8 mouse cellular contexts compared by ENCODE assay signal in the genomic region with DNA sequence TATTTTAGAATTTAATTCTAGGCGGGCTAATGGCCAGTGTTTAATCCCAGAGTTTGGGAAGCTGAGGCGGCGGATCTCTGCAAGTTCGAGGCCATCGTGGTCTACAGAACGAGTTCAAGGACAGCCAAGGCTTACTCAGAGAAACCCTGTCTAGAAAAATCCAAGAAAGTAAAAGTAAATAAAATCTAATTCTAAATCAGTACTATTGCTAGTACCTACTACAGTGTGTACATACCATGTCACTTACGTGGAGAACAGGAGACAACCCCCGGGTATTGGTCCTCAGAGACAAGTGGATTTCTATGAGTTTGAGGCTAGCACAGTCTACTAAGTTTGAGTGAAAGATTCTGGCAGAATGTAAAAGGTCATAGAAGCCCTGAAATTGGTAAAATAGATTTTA. TPM values are rescaled to one million over a fixed set of nuclear protein-coding genes. Genes with fewer than 3 reads are reported as not detected.
A peak's percentile ranks its signal among the peaks of the same experiment; 100 is the strongest.
DNase-seq lines count a peak whose midpoint lies in the region; ATAC-seq and TF ChIP-seq lines count a peak whose summit lies in the region.

No protein-coding gene starts in this region.

- H3K36me3 ChIP-seq in embryonic facial prominence, embryonic 11.5 days (replicated peaks; ENCODE audit: control insufficient read depth, insufficient read depth, low read depth, low read length), result no peaks in the 10 kb centered on the region; the same call in 1 of the 2 replicates
- H3K36me3 ChIP-seq in hindbrain, postnatal 0 days (ENCODE audit: insufficient read depth, low read length), result peaks cover 12% of the 10 kb centered on the region; the same call in 1 of the 2 replicates
- H3K36me3 ChIP-seq in midbrain, postnatal 0 days (ENCODE audit: insufficient read depth, low read length), result peaks cover 8% of the 10 kb centered on the region

- peak overlapping the region; percentile 94 for H3K27ac ChIP-seq in layer of hippocampus, adult 2 months
- peak overlapping the region; percentile 79 for H3K27ac ChIP-seq in embryonic facial prominence, embryonic 11.5 days (replicated peaks; ENCODE audit: low read depth, low read length)
- peak overlapping the region; percentile 95 for H3K27ac ChIP-seq in hindbrain, postnatal 0 days
- peak overlapping the region; percentile 86 for H3K27ac ChIP-seq in midbrain, postnatal 0 days (ENCODE audit: low read depth, low read length)

- TF ChIP-seq CTCF in layer of hippocampus, adult 2 months (conservative IDR thresholded peaks at IDR 0.05), result no peak
- no peak for TF ChIP-seq CTCF in hindbrain, postnatal 0 days (IDR thresholded peaks at IDR 0.05; ENCODE audit: low read depth)
- no peak for TF ChIP-seq CTCF in midbrain, postnatal 0 days (IDR thresholded peaks at IDR 0.05)

- no peaks in the 10 kb centered on the region for H3K4me1 ChIP-seq in embryonic facial prominence, embryonic 11.5 days (ENCODE audit: control insufficient read depth, insufficient read depth, low read length)
- H3K4me1 ChIP-seq in hindbrain, postnatal 0 days (ENCODE audit: insufficient read depth, low read length), result peaks cover 6% of the 10 kb centered on the region
- no peaks in the 10 kb centered on the region for H3K4me1 ChIP-seq in midbrain, postnatal 0 days (ENCODE audit: insufficient read depth, low read length)

- H3K4me3 ChIP-seq in layer of hippocampus, adult 2 months, result peak overlapping the region; percentile 89
- peak overlapping the region; percentile 87 for H3K4me3 ChIP-seq in embryonic facial prominence, embryonic 11.5 days (ENCODE audit: low read depth, low read length)
- peak overlapping the region; percentile 66 for H3K4me3 ChIP-seq in hindbrain, postnatal 0 days (ENCODE audit: low read length)
- peak overlapping the region; percentile 63 for H3K4me3 ChIP-seq in midbrain, postnatal 0 days (ENCODE audit: low read depth, low read length)

- H3K4me2 ChIP-seq in embryonic facial prominence, embryonic 11.5 days (ENCODE audit: low read depth, low read length), result peak overlapping the region; percentile 67
- peak overlapping the region; percentile 79 for H3K4me2 ChIP-seq in hindbrain, postnatal 0 days (ENCODE audit: low read depth, low read length)
- peak overlapping the region; percentile 43 for H3K4me2 ChIP-seq in midbrain, postnatal 0 days (ENCODE audit: low read depth, low read length, poor library complexity, severe bottlenecking)

- H3K9ac ChIP-seq in embryonic facial prominence, embryonic 11.5 days (replicated peaks; ENCODE audit: low read length), result peak overlapping the region; percentile 96
- peak overlapping the region; percentile 69 for H3K9ac ChIP-seq in hindbrain, postnatal 0 days (replicated peaks; ENCODE audit: low read length)
- peak overlapping the region; percentile 64 for H3K9ac ChIP-seq in midbrain, postnatal 0 days (replicated peaks; ENCODE audit: low read length, poor library complexity, severe bottlenecking)

- no peaks in the 10 kb centered on the region for H3K27me3 ChIP-seq in embryonic facial prominence, embryonic 11.5 days (ENCODE audit: control insufficient read depth, insufficient read depth, low read length)
- no peaks in the 10 kb centered on the region for H3K27me3 ChIP-seq in hindbrain, postnatal 0 days (ENCODE audit: insufficient read depth, low read length)
- H3K27me3 ChIP-seq in midbrain, postnatal 0 days (ENCODE audit: insufficient read depth, low read length), result no peaks in the 10 kb centered on the region

- DNase-seq in layer of hippocampus, adult 2 months (ENCODE audit: low spot score in 2 of 2), result no peak
- DNase-seq in layer of hippocampus, postnatal 36 days, result no peak
- DNase-seq in embryonic facial prominence, embryonic 11.5 days (ENCODE audit: low spot score), result no peak
- no peak for DNase-seq in hindbrain, postnatal 0 days (ENCODE audit: low spot score)
- DNase-seq in midbrain, postnatal 0 days (ENCODE audit: low spot score), result no peak
- no peak for DNase-seq in gastrocnemius, adult 18-20 months (ENCODE audit: low spot score)
- no peak for DNase-seq in urinary bladder, postnatal 10 days (ENCODE audit: low spot score)

- ATAC-seq in embryonic facial prominence, embryonic 11.5 days (replicated peaks; ENCODE audit: insufficient number of reproducible peaks, low FRiP score, low TSS enrichment, low read depth), result peak; percentile 60
- ATAC-seq in hindbrain, postnatal 0 days, result no peak
- ATAC-seq in midbrain, postnatal 0 days (ENCODE audit: low FRiP score), result no peak
- ATAC-seq in frontal cortex, adult (ENCODE audit: low TSS enrichment), result no peak; the same call in 1 of the 2 replicates

- WGBS in embryonic facial prominence, embryonic 11.5 days, result 33% methylated on average over 8 of the region's 8 CpGs
- 27% methylated on average over 8 of the region's 8 CpGs for WGBS in hindbrain, postnatal 0 days
- WGBS in midbrain, postnatal 0 days, result 27% methylated on average over 8 of the region's 8 CpGs

- no peaks in the 10 kb centered on the region for H3K9me3 ChIP-seq in embryonic facial prominence, embryonic 11.5 days (replicated peaks; ENCODE audit: control insufficient read depth, low read length)
- H3K9me3 ChIP-seq in hindbrain, postnatal 0 days (ENCODE audit: low read length), result no peaks in the 10 kb centered on the region
- H3K9me3 ChIP-seq in midbrain, postnatal 0 days (ENCODE audit: low read length), result no peaks in the 10 kb centered on the region

RNA-seq across cellular contexts. Expression of gene Trmt10c, which starts 0.5 kb away (rescaled TPM):
- 1 to 10 TPM; 9.3 to 10.0 TPM for total RNA-seq in layer of hippocampus, adult 2 months (2021)
- 10 to 100 TPM; 10.3 to 11.4 TPM for total RNA-seq in layer of hippocampus, postnatal 36 days (2021)
- 37.7 and 39.9 TPM in 2 replicates for polyA plus RNA-seq in embryonic facial prominence, embryonic 11.5 days (2014; fragmentation: Nextera tagmentation; extraction: Ambion mirVana)
- total RNA-seq in hindbrain, postnatal 0 days (2014; rRNA removed), result 7.8 and 10.3 TPM in 2 replicates
- 15.0 and 15.9 TPM in 2 replicates for polyA plus RNA-seq in hindbrain, postnatal 0 days (2015; fragmentation: Nextera tagmentation; extraction: Ambion mirVana)
- total RNA-seq in midbrain, postnatal 0 days (2014; rRNA removed), result 10.1 and 12.6 TPM in 2 replicates
- 13.4 and 15.0 TPM in 2 replicates for polyA plus RNA-seq in midbrain, postnatal 0 days (2015; fragmentation: Nextera tagmentation; extraction: Ambion mirVana)
- 1 to 10 TPM; 8.3 to 9.6 TPM for total RNA-seq in gastrocnemius, adult 18-20 months (2021)

RNA-seq across cellular contexts. Expression of gene Pcnp, which starts 8.6 kb away (rescaled TPM):
- total RNA-seq in layer of hippocampus, adult 2 months (2021), result 100 to 1,000 TPM; 145 to 161 TPM
- 100 to 1,000 TPM; 153 to 157 TPM for total RNA-seq in layer of hippocampus, postnatal 36 days (2021)
- polyA plus RNA-seq in embryonic facial prominence, embryonic 11.5 days (2014; fragmentation: Nextera tagmentation; extraction: Ambion mirVana), result 328 and 365 TPM in 2 replicates
- total RNA-seq in hindbrain, postnatal 0 days (2014; rRNA removed), result 50.1 and 53.4 TPM in 2 replicates
- 221 and 233 TPM in 2 replicates for polyA plus RNA-seq in hindbrain, postnatal 0 days (2015; fragmentation: Nextera tagmentation; extraction: Ambion mirVana)
- 76.5 and 103 TPM in 2 replicates for total RNA-seq in midbrain, postnatal 0 days (2014; rRNA removed)
- 224 and 233 TPM in 2 replicates for polyA plus RNA-seq in midbrain, postnatal 0 days (2015; fragmentation: Nextera tagmentation; extraction: Ambion mirVana)
- 10 to 100 TPM; 56.6 to 57.2 TPM for total RNA-seq in gastrocnemius, adult 18-20 months (2021)

RNA-seq across cellular contexts. Expression of gene Senp7, which starts 10.0 kb away (rescaled TPM):
- total RNA-seq in layer of hippocampus, adult 2 months (2021), result 10 to 100 TPM; 42.3 to 53.5 TPM
- 10 to 100 TPM; 50.3 to 51.2 TPM for total RNA-seq in layer of hippocampus, postnatal 36 days (2021)
- 36.1 and 40.9 TPM in 2 replicates for polyA plus RNA-seq in embryonic facial prominence, embryonic 11.5 days (2014; fragmentation: Nextera tagmentation; extraction: Ambion mirVana)
- 11.4 and 23.8 TPM in 2 replicates for total RNA-seq in hindbrain, postnatal 0 days (2014; rRNA removed)
- polyA plus RNA-seq in hindbrain, postnatal 0 days (2015; fragmentation: Nextera tagmentation; extraction: Ambion mirVana), result 30.3 and 31.3 TPM in 2 replicates
- total RNA-seq in midbrain, postnatal 0 days (2014; rRNA removed), result 26.7 and 40.0 TPM in 2 replicates
- polyA plus RNA-seq in midbrain, postnatal 0 days (2015; fragmentation: Nextera tagmentation; extraction: Ambion mirVana), result 32.0 and 34.7 TPM in 2 replicates
- 10 to 100 TPM in 1 of 2 experiments, 1 to 10 TPM in 1; 7.2 to 10.0 TPM for total RNA-seq in gastrocnemius, adult 18-20 months (2021)
